Mouse (Mus musculus): ENCODE data around the gene Hoxd9. TPM values are rescaled to one million over a fixed set of nuclear protein-coding genes. Genes with fewer than 3 reads are reported as not detected.

The Hoxd9 gene
- polyA plus RNA-seq, 1 experiment from 2014 or later, result 5.9 TPM

GRCm38 (mm10) chr2:74730331-74730730, 32.8 kb downstream of the Hoxd9 start:
- H3K36me3 ChIP-seq, result no peaks in the 10 kb centered on the region
- 48% methylated on average over 8 of the region's 8 CpGs for WGBS
- no peak overlapping the region for H3K4me2 ChIP-seq (replicated peaks)
- no peak overlapping the region for H3K4me3 ChIP-seq (replicated peaks)
- H3K9me3 ChIP-seq, result no peaks in the 10 kb centered on the region
- no peak for ATAC-seq
- no peak overlapping the region for H3K27ac ChIP-seq
- no peak overlapping the region for H3K9ac ChIP-seq
- H3K27me3 ChIP-seq (replicated peaks), result peaks cover 68% of the 10 kb centered on the region
- H3K4me1 ChIP-seq (replicated peaks), result peaks cover 8% of the 10 kb centered on the region; the same call in 1 of the 2 replicates

GRCm38 (mm10) chr2:74731055-74731454, 33.5 kb downstream of the Hoxd9 start:
- H3K4me1 ChIP-seq (replicated peaks), result peaks cover 8% of the 10 kb centered on the region; the same call in 1 of the 2 replicates
- no peak overlapping the region for H3K27ac ChIP-seq
- H3K9ac ChIP-seq, result no peak overlapping the region
- H3K9me3 ChIP-seq, result no peaks in the 10 kb centered on the region
- H3K4me3 ChIP-seq (replicated peaks), result no peak overlapping the region
- no peak for ATAC-seq
- no peak overlapping the region for H3K4me2 ChIP-seq (replicated peaks)
- no peaks in the 10 kb centered on the region for H3K36me3 ChIP-seq
- peaks cover 70% of the 10 kb centered on the region for H3K27me3 ChIP-seq (replicated peaks)

GRCm38 (mm10) chr2:74731799-74732512, 34.4 kb downstream of the Hoxd9 start:
- peak overlapping the region; percentile 60 for H3K4me2 ChIP-seq (replicated peaks)
- H3K9ac ChIP-seq, result no peak overlapping the region
- no peaks in the 10 kb centered on the region for H3K36me3 ChIP-seq
- no peak for ATAC-seq
- peaks cover 8% of the 10 kb centered on the region; the same call in 1 of the 2 replicates for H3K4me1 ChIP-seq (replicated peaks)
- H3K27me3 ChIP-seq (replicated peaks), result peaks cover 70% of the 10 kb centered on the region
- peak overlapping the region; percentile 31; the same call in 1 of the 2 replicates for H3K4me3 ChIP-seq (replicated peaks)
- WGBS, result 34% methylated on average over 9 of the region's 9 CpGs
- no peaks in the 10 kb centered on the region for H3K9me3 ChIP-seq
- no peak overlapping the region for H3K27ac ChIP-seq

GRCm38 (mm10) chr2:74732513-74733316, 35.2 kb downstream of the Hoxd9 start:
- 4% methylated on average over 52 of the region's 52 CpGs for WGBS
- Histone ChIP-seq H3K9me3 (no peaks in the 10 kb centered on the region), H3K4me3 (replicated peaks) (peak overlapping the region; percentile 31), H3K4me2 (replicated peaks) (peak overlapping the region; percentile 60), H3K27ac (0 out of 2 replicates have a peak overlapping the region, but pooled peaks have one; percentile 51), H3K9ac (no peak overlapping the region), H3K27me3 (replicated peaks) (peaks cover 70% of the 10 kb centered on the region), H3K4me1 (replicated peaks) (peaks cover 2% of the 10 kb centered on the region; the same call in 1 of the 2 replicates), H3K36me3 (no peaks in the 10 kb centered on the region)
- ATAC-seq, result no peak

GRCm38 (mm10) chr2:74733317-74733661, 35.8 kb downstream of the Hoxd9 start:
- Histone ChIP-seq H3K4me1 (replicated peaks) (peaks cover 2% of the 10 kb centered on the region; the same call in 1 of the 2 replicates), H3K4me3 (replicated peaks) (peak overlapping the region; percentile 31), H3K9ac (no peak overlapping the region), H3K27ac (0 out of 2 replicates have a peak overlapping the region, but pooled peaks have one; percentile 2), H3K27me3 (replicated peaks) (peaks cover 70% of the 10 kb centered on the region), H3K9me3 (no peaks in the 10 kb centered on the region), H3K4me2 (replicated peaks) (peak overlapping the region; percentile 60), H3K36me3 (no peaks in the 10 kb centered on the region)
- WGBS, result 4% methylated on average over 16 of the region's 16 CpGs
- ATAC-seq, result peak; percentile 23

- Histone ChIP-seq H3K27me3 (replicated peaks) (peaks cover 70% of the 10 kb centered on the region), H3K4me1 (replicated peaks) (peaks cover 5% of the 10 kb centered on the region; the same call in 1 of the 2 replicates), H3K36me3 (no peaks in the 10 kb centered on the region), H3K9ac (no peak overlapping the region), H3K27ac (0 out of 2 replicates have a peak overlapping the region, but pooled peaks have one; percentile 2), H3K4me3 (replicated peaks) (no peak overlapping the region), H3K9me3 (no peaks in the 10 kb centered on the region), H3K4me2 (replicated peaks) (peak overlapping the region; percentile 60; the same call in 1 of the 2 replicates)
- no peak for ATAC-seq
- 11% methylated on average over 6 of the region's 6 CpGs for WGBS
These were observed 36.2 kb downstream of the Hoxd9 start for GRCm38 (mm10) chr2:74733765-74734164.

GRCm38 (mm10) chr2:74734451-74734850, 36.9 kb downstream of the Hoxd9 start:
- Histone ChIP-seq H3K9me3 (no peaks in the 10 kb centered on the region), H3K4me2 (replicated peaks) (peak overlapping the region; percentile 53), H3K4me1 (replicated peaks) (peaks cover 6% of the 10 kb centered on the region; the same call in 1 of the 2 replicates), H3K27ac (peak overlapping the region; percentile 24; the same call in 1 of the 2 replicates), H3K4me3 (replicated peaks) (peak overlapping the region; percentile 6; the same call in 1 of the 2 replicates), H3K36me3 (no peaks in the 10 kb centered on the region), H3K9ac (no peak overlapping the region), H3K27me3 (replicated peaks) (peaks cover 75% of the 10 kb centered on the region)
- WGBS, result 13% methylated on average over 13 of the region's 13 CpGs
- ATAC-seq, result 0 out of 2 replicates have a peak, but pooled peaks have one; percentile 15

GRCm38 (mm10) chr2:74734996-74735811, 37.7 kb downstream of the Hoxd9 start:
- Histone ChIP-seq H3K4me2 (replicated peaks) (peak overlapping the region; percentile 53), H3K36me3 (no peaks in the 10 kb centered on the region), H3K9ac (no peak overlapping the region), H3K4me1 (replicated peaks) (peaks cover 7% of the 10 kb centered on the region), H3K9me3 (no peaks in the 10 kb centered on the region), H3K4me3 (replicated peaks) (peak overlapping the region; percentile 6; the same call in 1 of the 2 replicates), H3K27me3 (replicated peaks) (peaks cover 76% of the 10 kb centered on the region), H3K27ac (peak overlapping the region; percentile 40; the same call in 1 of the 2 replicates)
- WGBS, result 23% methylated on average over 27 of the region's 27 CpGs
- ATAC-seq, result no peak

- 14% methylated on average over 42 of the region's 42 CpGs for WGBS
- peaks cover 75% of the 10 kb centered on the region for H3K27me3 ChIP-seq (replicated peaks)
- H3K4me3 ChIP-seq (replicated peaks), result peak overlapping the region; percentile 28
- no peaks in the 10 kb centered on the region for H3K36me3 ChIP-seq
- peak overlapping the region; percentile 53 for H3K4me2 ChIP-seq (replicated peaks)
- peak overlapping the region; percentile 40; the same call in 1 of the 2 replicates for H3K27ac ChIP-seq
- ATAC-seq, result 0 out of 2 replicates have a peak, but pooled peaks have one; percentile 11
- H3K4me1 ChIP-seq (replicated peaks), result peaks cover 14% of the 10 kb centered on the region
- H3K9ac ChIP-seq, result peak overlapping the region; percentile 20; the same call in 1 of the 2 replicates
- no peaks in the 10 kb centered on the region for H3K9me3 ChIP-seq
These were observed 38.5 kb downstream of the Hoxd9 start for GRCm38 (mm10) chr2:74735851-74736687.

GRCm38 (mm10) chr2:74736688-74737577, 39.4 kb downstream of the Hoxd9 start:
- no peak for ATAC-seq
- peak overlapping the region; percentile 53 for H3K4me2 ChIP-seq (replicated peaks)
- peaks cover 76% of the 10 kb centered on the region for H3K27me3 ChIP-seq (replicated peaks)
- H3K4me1 ChIP-seq (replicated peaks), result peaks cover 14% of the 10 kb centered on the region
- H3K27ac ChIP-seq, result 0 out of 2 replicates have a peak overlapping the region, but pooled peaks have one; percentile 22
- WGBS, result 24% methylated on average over 15 of the region's 15 CpGs
- H3K36me3 ChIP-seq, result no peaks in the 10 kb centered on the region
- peak overlapping the region; percentile 28 for H3K4me3 ChIP-seq (replicated peaks)
- H3K9ac ChIP-seq, result no peak overlapping the region
- no peaks in the 10 kb centered on the region for H3K9me3 ChIP-seq
